Mouse (Mus musculus) CD4-positive, CD25-positive, alpha-beta regulatory T cell, adult 2 months (primary cell): ENCODE results near the gene Rbm20.

Experiments used
- DNase-seq: peaks from one replicate; pipeline ENCODE4 v3.0.0-alpha.2; 2012; ENCODE audit warnings: low read depth, low spot score

The Rbm20 gene

DNA sequence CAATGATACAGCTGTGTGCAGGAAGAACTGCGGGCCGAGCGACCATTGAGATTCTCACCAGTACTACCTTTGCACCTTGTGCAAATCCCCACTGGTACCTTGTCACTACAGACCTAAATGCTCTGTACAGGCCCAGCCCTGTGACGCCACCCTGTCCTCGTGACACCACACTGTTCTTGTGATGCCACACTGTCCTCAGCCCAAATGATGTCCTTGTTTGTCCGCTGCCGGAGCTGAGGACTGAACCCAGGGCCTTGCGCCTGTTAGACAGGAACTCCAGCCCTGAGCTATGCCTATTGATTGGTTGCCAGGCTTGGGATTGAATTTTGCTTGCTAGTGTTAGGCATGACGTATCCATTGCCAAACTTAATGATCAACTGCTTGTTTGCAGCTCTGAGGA, 40.3 kb downstream of the Rbm20 start:
- no peak for DNase-seq

DNA sequence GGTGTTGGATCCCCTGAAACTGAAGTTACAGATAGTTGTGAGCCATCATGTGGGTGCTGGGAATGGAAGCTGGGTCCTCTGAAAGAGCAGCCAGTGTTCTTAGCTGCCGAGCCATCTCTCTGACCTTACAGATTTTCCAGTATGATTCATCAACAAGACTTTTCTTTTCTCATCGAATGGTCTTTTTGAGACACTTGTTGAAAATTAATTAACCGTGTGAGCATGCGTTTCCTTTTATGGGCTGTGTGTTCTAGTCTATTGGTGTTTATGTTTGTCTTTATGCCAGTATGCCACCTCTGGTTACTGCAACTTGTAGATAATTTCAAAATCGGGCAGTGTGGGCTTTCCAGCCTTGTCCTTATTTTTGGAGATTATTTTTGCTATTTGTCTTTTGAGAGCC, 45.1 kb downstream of the Rbm20 start:
- no peak for DNase-seq

DNA sequence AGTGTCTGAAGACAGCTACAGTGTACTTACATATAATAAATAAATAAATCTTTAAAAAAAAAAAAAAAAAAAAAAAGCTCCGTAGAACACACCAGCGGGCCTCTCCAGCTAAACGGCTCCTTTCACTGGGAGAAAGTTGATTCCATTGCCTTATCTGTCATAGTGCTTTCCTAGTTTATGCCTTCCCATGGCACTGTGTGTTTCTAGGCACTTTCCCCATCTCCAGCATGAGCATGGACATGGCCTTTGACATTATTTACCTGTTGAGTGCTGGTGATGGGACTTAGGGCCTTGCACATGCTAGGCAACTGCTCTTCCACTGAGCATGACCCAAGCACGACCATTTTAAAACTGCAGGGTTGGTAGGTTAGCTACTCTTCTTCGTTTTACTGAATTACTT, 46.9 kb downstream of the Rbm20 start:
- no peak for DNase-seq

DNA sequence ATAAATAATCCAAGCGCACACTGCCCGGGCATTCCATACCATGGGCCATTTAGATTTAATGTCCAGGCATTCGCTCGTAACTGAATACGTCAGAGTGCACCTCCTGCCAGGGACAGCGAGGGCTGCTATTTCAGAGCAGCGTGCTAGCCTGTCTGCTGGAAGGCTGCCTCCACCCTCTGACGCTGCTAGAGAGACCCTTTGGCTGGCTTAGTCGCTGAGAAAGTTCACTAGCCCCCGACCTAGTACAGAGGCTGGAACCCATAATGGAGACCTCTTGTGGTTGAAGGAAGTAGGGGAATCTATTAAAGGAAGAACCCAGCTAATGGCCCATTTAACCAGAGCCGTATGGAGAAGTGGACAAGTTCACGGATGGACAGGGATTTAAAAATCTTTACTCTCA, 49.2 kb downstream of the Rbm20 start:
- DNase-seq = no peak

DNA sequence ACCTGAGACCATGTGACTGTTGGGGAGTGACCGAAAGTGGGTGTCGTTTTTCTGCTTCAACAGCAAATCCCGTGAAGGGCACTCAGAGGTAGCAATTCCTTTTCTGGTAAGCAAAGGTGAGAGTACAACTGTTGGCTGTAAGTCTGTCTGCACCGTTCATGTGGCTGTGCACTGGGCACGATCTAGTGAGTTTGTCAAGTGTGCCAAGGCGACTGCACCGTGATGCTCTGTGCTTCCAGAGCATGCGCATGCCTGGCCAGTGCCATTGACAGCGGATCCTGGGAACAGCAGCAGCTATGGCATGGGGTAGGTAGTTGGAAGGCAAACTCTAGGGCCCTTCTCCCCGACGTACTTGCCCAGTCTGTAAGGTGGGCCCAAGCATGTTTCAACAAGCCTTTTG, 49.6 kb downstream of the Rbm20 start:
- no peak for DNase-seq

DNA sequence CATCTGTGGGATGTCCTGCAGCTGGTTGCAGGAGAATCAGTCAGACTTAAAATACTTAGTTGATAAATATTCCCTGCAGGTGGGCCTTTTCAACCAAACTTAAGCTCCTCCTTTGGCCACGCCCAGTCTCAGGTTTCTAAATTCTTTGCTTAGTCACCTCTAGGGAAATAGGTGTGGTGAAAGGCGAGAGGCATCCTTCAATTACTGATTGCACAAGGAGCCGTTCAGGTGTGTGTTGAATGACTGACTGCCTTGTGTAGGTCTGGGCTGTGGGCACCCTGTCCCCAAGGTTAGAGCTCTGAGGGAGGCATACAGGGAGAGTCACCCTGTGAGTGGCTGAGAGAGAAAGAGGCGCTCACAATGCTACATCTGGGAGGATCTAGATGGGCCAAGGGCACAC, 50.2 kb downstream of the Rbm20 start:
- DNase-seq = no peak

DNA sequence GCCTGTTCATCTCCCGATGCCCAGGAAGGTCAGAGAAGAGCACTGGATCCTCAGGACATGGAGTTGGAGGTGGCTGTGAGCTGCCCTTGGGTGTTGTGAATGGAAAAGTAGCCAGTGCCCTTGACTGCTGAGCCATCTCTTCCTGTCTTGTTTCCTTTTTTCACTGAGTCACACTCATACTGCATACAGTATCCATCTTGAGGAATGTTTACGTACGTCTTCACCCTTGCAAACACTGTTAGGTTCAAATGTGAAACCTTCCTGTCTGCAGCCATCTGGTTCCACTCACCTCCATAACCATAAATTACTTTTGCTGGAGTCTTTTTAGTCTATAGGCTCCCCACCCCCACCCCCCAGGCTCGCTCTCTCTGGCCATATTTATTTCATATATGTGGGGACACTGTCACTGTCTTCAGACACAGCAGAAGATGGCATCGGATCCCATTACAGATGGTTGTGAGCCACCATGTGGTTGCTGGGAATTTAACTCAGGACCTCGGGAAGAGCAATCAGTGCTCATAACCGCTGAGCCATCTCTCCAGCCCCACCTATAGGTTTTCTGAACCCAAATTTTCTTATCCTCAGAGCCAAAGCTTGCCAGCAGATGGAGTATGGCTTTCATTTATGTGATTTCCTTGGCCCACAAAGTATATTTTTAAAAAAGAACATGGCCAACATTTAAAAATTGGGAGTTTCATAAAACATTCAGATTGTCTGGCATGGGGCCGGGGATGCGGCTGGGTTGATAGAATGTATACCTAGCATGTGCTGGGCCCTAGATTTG, 51.0 kb downstream of the Rbm20 start:
- no peak for DNase-seq

DNA sequence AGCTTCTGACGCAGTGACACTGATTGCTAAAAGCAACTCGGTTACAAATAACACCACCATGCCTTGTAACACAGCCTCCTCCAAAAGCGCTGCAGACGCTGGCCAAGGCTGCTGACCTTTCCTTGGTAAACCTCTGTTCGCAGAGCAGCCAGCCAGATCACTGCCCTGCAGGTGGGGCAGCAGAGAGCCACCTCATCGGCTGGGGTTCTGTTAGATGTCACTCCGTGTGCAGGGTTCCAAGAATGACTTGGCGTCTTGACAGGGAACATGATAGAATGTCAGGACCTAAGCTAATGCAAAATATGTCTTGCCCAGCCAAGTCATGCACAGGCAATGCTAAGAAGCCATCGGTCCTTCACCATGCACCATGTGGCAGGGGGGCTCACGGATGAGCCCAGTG, 52.8 kb downstream of the Rbm20 start:
- no peak for DNase-seq

DNA sequence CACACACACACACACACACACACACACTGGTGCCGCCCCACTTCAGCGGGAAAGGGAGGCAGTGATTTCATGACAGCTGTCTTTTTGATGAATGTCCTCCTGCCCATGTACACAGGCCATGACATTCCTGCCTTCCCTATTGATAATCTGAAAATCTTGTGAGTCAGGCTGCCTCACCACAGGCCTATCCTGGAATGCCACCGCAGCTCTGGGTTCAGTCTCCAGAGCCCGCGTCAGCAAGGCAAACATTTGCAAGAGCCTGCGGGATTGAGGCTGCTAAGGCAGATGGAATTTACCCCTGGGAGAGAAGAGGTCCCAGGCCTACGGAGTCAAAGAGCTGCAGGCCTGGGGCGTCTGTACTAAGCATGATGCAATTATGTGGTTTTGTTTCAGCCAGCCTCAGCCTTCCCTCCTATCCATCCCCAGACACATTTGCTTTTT, 54.7 kb downstream of the Rbm20 start:
- DNase-seq = no peak

DNA sequence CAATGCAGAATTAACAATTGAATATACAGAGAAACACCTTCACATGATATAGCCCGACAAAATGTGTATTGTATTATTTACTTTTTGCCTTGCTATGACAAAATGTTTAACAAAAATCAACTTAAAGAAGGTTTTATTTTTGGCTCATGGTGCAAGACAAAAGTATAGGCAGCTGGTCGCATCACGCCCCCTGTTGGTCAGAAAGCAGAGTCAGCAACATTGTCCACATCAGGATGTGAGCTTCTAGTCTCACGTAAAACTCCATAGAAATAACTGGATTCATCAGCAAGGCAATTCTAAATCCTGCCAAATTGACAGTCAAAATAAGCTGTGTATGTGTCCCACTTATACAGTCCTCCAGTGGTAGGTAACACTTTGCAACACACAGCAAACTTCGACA, 57.7 kb downstream of the Rbm20 start:
- peak; percentile 44 for DNase-seq

DNA sequence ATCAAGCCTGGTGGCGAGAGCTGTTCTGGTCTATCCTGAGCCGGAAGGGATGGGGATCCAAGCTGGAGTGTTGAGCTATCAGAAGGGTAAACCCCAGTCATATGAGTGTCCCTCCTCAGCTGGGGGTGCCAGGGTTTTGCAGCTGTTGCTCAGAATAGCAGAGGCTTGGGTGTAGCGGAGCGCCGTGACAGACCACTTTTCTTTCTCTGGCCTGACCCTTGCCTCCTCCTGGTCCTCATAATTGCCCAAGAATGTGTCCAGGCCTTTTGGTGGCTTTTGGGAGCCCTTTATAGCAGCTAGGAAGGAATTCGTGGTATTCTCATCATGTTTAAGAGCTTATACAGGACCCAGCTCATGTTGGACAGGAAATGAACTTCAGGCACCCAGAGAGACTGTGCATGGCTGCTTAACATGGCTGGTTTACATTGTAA, 61.6 kb downstream of the Rbm20 start:
- no peak for DNase-seq

DNA sequence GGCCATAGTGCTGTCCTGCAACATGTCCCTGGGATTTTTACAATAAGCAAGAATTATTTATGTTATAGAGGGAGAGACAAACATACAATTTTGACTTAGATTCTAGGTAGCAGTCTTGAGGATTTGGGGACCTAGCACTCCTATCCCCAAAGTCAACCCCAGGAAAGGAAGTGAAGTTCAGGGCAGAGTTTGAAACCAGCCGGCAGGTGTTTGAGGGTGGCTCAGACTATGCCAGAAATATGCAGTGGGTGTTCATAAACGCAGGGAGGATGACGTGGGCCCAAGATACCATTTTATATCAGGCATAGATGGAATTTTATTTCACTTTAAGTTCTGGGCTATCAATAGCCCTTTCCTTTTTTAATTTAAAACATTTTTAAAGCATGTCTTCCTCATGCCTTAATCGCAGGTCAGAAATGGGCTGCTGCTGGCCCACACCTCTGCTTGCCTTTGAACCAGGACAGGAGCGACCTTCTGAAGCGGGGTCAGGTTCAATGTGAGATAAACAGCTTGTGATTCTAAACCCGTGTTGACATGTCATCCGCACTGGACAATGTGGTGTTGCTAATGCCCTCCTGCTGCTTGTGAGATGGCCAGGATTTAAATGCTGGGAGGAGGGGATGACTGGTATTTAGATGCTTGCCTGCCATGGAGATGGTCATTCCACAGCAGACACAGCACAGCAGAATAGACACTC, 62.6 kb downstream of the Rbm20 start:
- DNase-seq = no peak

DNA sequence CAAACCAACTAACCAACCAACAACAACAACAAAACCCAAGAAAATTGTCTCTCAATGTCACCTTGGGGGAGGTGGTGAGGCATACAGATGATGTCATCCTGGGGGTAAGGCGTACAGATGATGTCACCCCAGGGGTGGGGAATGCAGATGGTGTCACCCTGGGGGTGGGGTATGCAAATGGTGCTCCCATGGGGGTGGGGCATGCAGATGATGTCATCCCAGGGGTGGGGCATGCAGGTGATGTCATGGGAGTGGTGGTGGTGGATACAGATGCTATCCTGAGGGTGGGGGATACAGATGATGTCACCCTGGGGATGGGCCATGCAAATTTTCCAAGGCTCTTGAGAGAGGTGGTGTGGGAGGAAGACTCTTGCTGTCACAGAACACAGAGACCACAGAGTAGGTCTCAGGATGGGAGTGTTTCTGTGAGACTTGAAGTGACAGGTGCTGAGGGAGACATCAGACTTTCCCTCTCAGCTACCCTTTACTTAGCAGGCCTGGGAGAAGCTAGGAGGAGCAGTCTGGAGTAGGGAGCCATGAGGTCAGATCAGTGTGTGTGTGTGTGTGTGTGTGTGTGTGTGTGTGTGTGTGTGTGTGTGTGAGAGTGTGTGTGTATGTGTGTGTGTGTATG, 63.8 kb downstream of the Rbm20 start:
- DNase-seq = peak; percentile 20

DNA sequence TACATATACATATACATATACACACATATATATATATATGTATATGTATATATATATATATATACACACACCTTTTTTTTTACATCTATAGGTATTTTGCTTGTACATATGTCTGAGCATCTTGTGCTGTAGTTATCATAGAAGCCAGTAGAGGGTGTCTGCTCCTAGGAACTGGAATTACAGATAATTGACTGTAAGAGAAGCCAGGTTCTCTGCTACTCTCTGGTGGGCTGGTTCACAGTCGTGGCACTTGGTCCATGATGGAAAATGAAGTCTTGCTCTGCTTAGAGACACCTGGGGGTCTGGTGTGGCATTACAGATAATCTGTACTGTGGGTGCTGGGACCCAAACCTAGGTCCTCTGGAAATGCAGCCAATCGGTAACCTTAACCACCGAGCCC, 64.8 kb downstream of the Rbm20 start:
- peak; percentile 59 for DNase-seq

DNA sequence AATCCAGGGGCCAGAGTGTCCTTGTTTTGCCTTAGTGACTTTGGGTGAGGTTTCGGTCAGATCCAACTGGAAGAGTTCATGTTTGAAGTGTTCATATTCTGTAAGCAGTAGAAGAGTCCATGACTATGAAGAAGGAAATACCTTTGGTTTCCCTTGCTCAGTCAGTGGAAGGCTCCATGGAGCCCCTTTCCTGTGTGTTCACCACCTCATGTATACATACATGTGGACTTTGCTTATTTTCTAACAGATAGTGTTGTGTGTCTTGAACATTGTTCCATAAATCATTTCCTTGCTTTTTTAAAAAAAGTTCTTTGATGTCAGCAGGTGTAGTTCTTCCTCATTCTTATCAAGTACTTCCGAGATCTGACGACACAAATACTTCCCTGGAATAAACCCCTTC, 68.2 kb downstream of the Rbm20 start:
- DNase-seq = no peak

DNA sequence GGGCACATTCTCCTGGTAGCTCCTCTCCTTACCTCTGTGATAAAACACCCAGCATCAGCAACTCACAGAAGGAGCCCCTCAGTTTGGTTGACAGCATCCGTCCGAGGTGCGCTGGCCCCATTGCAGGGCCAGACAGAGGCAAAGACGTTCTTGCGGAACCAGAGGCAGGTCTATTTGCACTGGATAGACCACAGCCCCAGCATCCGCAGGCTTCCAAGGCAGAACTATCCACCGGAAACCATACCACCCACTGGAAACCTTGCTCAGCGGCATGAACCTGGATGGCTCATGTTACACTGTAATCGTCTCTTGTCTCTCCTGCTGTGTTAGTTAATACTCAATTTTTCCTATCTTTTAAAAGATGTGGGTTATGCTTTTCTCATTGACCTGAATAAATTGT, 69.0 kb downstream of the Rbm20 start:
- DNase-seq = no peak

DNA sequence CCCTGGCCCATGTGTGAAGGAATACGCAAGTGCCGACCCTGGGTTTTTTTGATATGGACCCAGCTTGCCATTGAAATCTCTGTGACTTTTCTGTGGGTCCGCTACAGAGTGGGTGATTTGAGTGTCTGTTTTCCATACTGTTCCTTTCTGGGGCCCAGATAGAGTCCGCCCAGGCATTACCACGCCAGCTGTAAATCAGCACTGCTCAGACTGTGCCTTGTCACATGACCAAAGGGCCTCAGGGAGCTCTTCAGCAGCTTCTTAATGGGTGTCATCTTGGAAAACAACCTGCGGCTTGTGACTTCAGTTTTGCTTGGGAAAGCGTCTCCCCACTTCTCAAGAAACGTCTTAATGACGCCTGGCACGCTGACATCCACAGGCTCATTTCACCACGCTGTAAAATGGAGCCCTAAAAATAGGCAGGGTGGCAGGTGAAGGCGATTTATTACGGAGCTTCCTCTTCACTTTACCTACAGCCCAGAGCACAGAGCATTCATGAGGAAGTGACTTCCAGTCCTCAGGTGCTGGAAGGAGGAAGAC, 71.2 kb downstream of the Rbm20 start:
- DNase-seq = no peak

DNA sequence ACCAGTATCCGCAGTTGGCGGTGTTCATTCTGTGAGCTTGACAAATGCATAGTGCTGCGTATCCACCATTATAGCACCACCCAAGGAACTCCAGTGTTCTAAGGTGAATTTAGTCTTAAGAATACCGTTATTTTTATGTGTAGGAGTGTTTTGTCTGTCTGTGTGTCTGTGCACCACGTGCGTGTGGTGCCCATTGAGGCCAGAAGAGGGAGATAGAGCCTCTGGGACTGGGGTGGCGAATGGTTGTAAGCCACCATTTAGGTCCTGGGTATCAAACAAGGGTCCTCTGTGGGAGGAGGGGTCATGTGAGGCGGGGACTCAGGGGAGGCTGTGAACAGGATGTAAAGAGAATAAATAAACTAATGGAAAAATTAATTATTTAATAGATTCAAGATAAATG, 72.2 kb downstream of the Rbm20 start:
- DNase-seq = no peak

DNA sequence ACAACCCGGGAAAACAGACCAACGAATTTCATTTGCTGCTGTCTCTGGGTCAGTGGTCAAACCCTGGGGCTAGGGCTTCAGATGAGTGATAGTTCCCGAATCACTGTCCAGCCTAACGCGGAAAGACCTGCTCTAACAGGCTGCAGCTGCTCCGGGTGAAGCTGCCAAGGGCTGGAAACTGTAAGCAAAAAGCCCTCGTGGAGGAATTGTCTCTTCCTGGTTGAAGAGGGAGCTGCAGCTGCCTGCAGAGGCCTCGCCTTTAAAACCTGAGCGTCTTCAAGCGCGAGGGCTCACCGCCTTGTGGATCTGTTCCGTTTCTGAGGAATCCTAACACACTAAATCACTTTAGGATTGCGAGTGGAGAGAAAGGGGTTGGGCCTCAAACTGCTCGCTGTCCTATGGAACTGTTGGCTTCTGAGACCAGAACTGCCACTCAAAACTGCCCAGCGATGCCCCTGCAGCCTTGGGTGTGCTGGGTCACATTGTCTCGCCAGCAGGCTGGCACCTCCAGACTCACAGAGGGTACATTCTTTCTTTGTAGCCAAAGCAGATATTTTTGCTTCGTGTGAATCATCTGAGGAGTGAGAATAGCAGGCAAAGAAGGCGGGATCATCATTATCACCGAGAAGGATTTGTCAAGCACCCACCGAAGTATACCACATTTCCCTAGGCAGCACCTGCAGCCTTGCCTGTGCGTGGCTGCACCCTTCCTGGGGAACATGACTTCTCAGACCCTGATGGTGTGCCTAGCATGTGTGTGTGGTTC, 74.5 kb downstream of the Rbm20 start:
- DNase-seq = no peak

DNA sequence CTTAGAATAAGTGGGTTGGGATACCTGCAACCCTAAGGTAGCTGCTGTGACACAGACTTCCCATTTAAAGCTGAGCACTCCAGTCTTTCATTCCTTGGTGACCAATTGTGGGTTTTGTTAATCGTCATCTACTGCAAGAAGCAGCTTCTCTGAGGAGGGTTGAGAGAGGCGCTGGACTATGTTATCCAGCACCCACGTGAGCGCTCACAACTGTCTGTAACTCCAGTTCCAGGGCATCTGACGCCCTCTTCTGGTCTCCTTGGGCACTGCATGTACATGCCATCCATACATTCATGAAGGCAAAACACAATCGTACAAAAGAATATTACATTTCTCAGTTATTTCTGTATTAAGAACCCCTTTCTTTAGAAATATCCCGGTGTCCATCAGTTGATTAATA, 75.9 kb downstream of the Rbm20 start:
- peak; percentile 33 for DNase-seq

DNA sequence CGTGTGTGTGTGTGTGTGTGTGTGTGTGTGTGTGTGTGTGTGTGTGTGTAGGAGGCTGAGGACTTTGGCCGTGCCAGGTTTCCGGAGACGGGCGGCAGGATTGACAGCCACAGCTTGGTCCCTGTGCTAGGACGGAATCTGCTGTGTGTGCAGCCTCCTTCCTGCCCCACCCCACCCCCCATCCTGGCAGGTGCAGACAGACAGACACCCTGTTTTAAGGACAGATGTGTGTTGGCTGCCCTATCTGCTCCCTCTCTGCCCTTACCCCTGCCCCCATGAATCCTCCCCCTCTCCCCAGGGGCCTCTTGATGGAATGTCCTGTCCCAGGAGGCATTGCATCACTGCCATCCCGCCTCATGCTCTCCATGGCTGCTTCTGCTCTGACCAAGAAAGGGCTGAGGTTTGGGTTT, 77.3 kb downstream of the Rbm20 start:
- peak; percentile 21 for DNase-seq

DNA sequence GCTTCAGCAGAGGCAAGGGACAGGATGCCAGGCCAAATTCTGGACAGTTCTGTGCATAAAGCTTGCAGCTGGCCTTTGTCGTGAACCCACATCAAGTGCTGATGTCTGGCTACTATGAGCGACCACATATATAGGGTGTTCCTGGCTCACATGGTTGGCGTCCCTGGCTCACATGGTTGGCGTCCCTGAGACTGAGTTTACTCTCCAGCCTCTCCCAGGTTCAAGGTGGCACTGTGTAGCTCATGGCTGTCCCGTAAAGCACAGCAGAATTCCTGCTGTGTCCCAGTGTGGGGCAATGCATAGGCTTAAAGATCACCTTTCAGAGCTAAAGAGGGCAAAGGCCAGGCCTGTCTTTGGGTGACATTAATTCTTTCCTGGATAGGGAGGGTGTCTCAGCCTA, 78.2 kb downstream of the Rbm20 start:
- no peak for DNase-seq
